Mouse (Mus musculus): Measurements from ENCODE around the gene C2cd5. TPM values are rescaled to one million over a fixed set of nuclear protein-coding genes. Genes with fewer than 3 reads are reported as not detected.

The C2cd5 gene
- total RNA-seq, 2 experiments from 2014 or later, result 79.8 to 102 TPM

DNA sequence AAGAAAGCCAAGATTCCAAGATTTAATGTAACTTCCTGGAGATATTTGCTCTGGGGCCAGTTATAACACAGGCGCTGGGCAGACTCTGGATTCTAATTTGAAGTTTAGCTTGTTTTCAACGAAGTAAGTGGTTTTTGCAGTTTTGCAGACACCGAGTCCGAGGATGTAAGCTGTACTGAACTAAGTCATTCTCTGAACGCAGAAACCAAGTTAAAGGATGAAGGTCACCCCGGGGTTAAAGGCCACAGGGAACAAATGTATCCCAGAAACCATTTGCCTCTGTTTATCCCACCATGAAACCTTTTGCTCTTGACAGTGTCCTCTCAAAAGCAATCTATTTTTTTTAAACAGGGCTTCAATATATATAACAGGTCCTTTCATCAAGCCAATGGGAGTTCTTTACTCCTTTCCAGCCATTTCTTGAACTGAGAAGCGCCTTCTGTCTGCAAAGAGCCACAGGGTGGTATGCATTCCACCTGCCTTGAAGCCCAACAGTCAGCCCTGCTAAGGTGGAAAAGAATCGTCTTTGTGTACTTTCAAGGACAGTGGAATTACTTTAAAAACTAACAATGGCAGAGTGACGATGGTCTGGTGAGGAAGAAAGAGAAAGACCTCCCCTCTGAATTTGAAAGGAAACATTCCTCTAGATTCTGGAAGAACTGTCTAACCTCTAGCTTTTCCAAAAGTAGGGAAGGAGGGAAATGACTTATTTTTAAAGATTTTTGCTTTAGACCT is 138.1 kb downstream of the C2cd5 start:
- intact Hi-C loops (cut with DNase I), result loop anchor here (5.0 to 10.0 kb wide), 3 partner anchors 85 to 437 kb away; no protein-coding TSS in a partner anchor
- no peak for DNase-seq (ENCODE audit: low spot score in 2 of 2)

Other genes with a start within 250 kb of the C2cd5 start
- gene St8sia1, start 135.7 kb downstream of the C2cd5 start, total RNA-seq (2021), result 10 to 100 TPM; 22.2 to 27.1 TPM
- 100 to 1,000 TPM; 175 to 192 TPM for gene Etnk1, start 67.1 kb upstream of the C2cd5 start, total RNA-seq (2021)